Mouse (Mus musculus): ENCODE results near the gene BC030870. TPM values are rescaled to one million over a fixed set of nuclear protein-coding genes. Genes with fewer than 3 reads are reported as not detected.
"Not testable (repeated sequence)": the region's sequence is repeated elsewhere in the genome, so short reads cannot be mapped to it uniquely, and the experiment has no call there.

The BC030870 gene
- not detected in 2 replicates for total RNA-seq (2012; rRNA removed)

- no peak for TF ChIP-seq ZNF384 (IDR thresholded peaks at IDR 0.05; ENCODE audit: low read depth, low read length)
- TF ChIP-seq ZC3H11A (IDR thresholded peaks at IDR 0.05; ENCODE audit: borderline replicate concordance, low read depth, low read length), result no peak
- TF ChIP-seq MAFK (IDR thresholded peaks at IDR 0.05; ENCODE audit: insufficient read depth, low read depth, low read length), result no peak
- TF ChIP-seq CHD2 (IDR thresholded peaks at IDR 0.05; ENCODE audit: low read depth, low read length), result no peak
- no peak for TF ChIP-seq HCFC1 (IDR thresholded peaks at IDR 0.05; ENCODE audit: borderline replicate concordance, insufficient read depth, low read length)
- H3K27ac ChIP-seq (ENCODE audit: insufficient read depth, low read depth, low read length, poor library complexity, severe bottlenecking), result no peak within 1 kb of the TSS
- H3K4me1 ChIP-seq (ENCODE audit: control insufficient read depth in 2 of 2, insufficient read depth in 2 of 2, low read length in 2 of 2, poor library complexity in 1 of 2), result no peaks in the 10 kb centered on the region
- H3K36me3 ChIP-seq (ENCODE audit: control insufficient read depth, insufficient read depth, low read length, poor library complexity, severe bottlenecking), result no peaks in the 10 kb centered on the region
- no peak within 1 kb of the TSS for H3K9ac ChIP-seq (ENCODE audit: insufficient read depth, low read depth, low read length, poor library complexity, severe bottlenecking)
- H3K9me3 ChIP-seq (ENCODE audit: control insufficient read depth, insufficient read depth, low read depth, low read length), result no peaks in the 10 kb centered on the region
- DNase-seq (ENCODE audit: low read depth, low spot score), result no peak
- in situ Hi-C loops (cut with MboI; ENCODE audit: low sequenced_read_pairs in 2 of 2, unreplicated experiment in 2 of 2), result no loop called here
- no peak within 1 kb of the TSS for H3K4me3 ChIP-seq (ENCODE audit: insufficient read depth in 1 of 2, low read depth in 1 of 2, low read length in 2 of 2, poor library complexity in 1 of 2, severe bottlenecking in 1 of 2)
These were observed at the start of gene BC030870 for GRCm38 (mm10) chr8:65129199-65129788. BC030870 (minus strand) TSS chr8:65129563.

GRCm38 (mm10) chr8:65174746-65175476, 45.5 kb upstream of the BC030870 start:
- DNase-seq (ENCODE audit: low read depth, low spot score), result no peak
- Histone ChIP-seq H3K36me3 (ENCODE audit: control insufficient read depth, insufficient read depth, low read length, poor library complexity, severe bottlenecking) (no peaks in the 10 kb centered on the region), H3K9ac (ENCODE audit: insufficient read depth, low read depth, low read length, poor library complexity, severe bottlenecking) (no peak overlapping the region), H3K27ac (ENCODE audit: insufficient read depth, low read depth, low read length, poor library complexity, severe bottlenecking) (no peak overlapping the region), H3K9me3 (ENCODE audit: control insufficient read depth, insufficient read depth, low read depth, low read length) (no peaks in the 10 kb centered on the region), H3K4me1 (ENCODE audit: control insufficient read depth in 2 of 2, insufficient read depth in 2 of 2, low read length in 2 of 2, poor library complexity in 1 of 2) (no peaks in the 10 kb centered on the region), H3K4me3 (ENCODE audit: insufficient read depth in 1 of 2, low read depth in 1 of 2, low read length in 2 of 2, poor library complexity in 1 of 2, severe bottlenecking in 1 of 2) (no peak overlapping the region)
- in situ Hi-C loops (cut with MboI; ENCODE audit: low sequenced_read_pairs in 2 of 2, unreplicated experiment in 2 of 2), result loop anchor here in 1 of 2 experiments (25.0 kb wide), 1 partner anchor 1262 kb away; no protein-coding TSS in a partner anchor
- no peak for TF ChIP-seq HCFC1 (IDR thresholded peaks at IDR 0.05; ENCODE audit: borderline replicate concordance, insufficient read depth, low read length)
- TF ChIP-seq ZNF384 (IDR thresholded peaks at IDR 0.05; ENCODE audit: low read depth, low read length), result no peak
- no peak for TF ChIP-seq MAFK (IDR thresholded peaks at IDR 0.05; ENCODE audit: insufficient read depth, low read depth, low read length)
- TF ChIP-seq ZC3H11A (IDR thresholded peaks at IDR 0.05; ENCODE audit: borderline replicate concordance, low read depth, low read length), result no peak
- no peak for TF ChIP-seq CHD2 (IDR thresholded peaks at IDR 0.05; ENCODE audit: low read depth, low read length)

- no peak overlapping the region for H3K27ac ChIP-seq (ENCODE audit: insufficient read depth, low read depth, low read length, poor library complexity, severe bottlenecking)
- DNase-seq (ENCODE audit: low read depth, low spot score), result no peak
- no peaks in the 10 kb centered on the region for H3K9me3 ChIP-seq (ENCODE audit: control insufficient read depth, insufficient read depth, low read depth, low read length)
- no peak overlapping the region for H3K4me3 ChIP-seq (ENCODE audit: insufficient read depth in 1 of 2, low read depth in 1 of 2, low read length in 2 of 2, poor library complexity in 1 of 2, severe bottlenecking in 1 of 2)
- no peak for TF ChIP-seq CHD2 (IDR thresholded peaks at IDR 0.05; ENCODE audit: low read depth, low read length)
- TF ChIP-seq MAFK (IDR thresholded peaks at IDR 0.05; ENCODE audit: insufficient read depth, low read depth, low read length), result no peak
- TF ChIP-seq ZNF384 (IDR thresholded peaks at IDR 0.05; ENCODE audit: low read depth, low read length), result no peak
- TF ChIP-seq HCFC1 (IDR thresholded peaks at IDR 0.05; ENCODE audit: borderline replicate concordance, insufficient read depth, low read length), result no peak
- TF ChIP-seq ZC3H11A (IDR thresholded peaks at IDR 0.05; ENCODE audit: borderline replicate concordance, low read depth, low read length), result no peak
- no peaks in the 10 kb centered on the region for H3K4me1 ChIP-seq (ENCODE audit: control insufficient read depth in 2 of 2, insufficient read depth in 2 of 2, low read length in 2 of 2, poor library complexity in 1 of 2)
- H3K36me3 ChIP-seq (ENCODE audit: control insufficient read depth, insufficient read depth, low read length, poor library complexity, severe bottlenecking), result no peaks in the 10 kb centered on the region
- in situ Hi-C loops (cut with MboI; ENCODE audit: low sequenced_read_pairs in 2 of 2, unreplicated experiment in 2 of 2), result loop anchor here in 1 of 2 experiments (25.0 kb wide), 1 partner anchor 1268 kb away; no protein-coding TSS in a partner anchor
- H3K9ac ChIP-seq (ENCODE audit: insufficient read depth, low read depth, low read length, poor library complexity, severe bottlenecking), result no peak overlapping the region
These were observed 39.8 kb upstream of the BC030870 start for GRCm38 (mm10) chr8:65169184-65169583.

DNA sequence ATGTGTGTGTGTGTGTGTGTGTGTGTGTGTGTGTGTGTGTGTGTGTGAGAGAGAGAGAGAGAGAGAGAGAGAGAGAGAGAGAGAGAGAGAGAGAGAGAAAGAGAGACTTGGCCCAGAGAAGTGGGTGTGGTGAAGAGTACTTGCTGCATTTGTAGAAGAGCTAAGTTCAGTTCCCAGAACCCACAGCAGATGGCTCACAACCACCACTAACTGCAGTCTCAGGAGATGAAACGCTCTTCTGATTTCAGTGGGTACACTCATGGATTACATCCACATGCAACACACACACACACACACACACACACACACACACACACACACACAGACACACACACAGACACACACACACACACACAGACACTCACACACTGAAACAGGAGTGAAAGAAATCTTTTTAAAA, 31.3 kb upstream of the BC030870 start:
- in situ Hi-C loops (cut with MboI; ENCODE audit: low sequenced_read_pairs in 2 of 2, unreplicated experiment in 2 of 2), result loop anchor here in 1 of 2 experiments (25.0 kb wide), 1 partner anchor 1277 kb away; no protein-coding TSS in a partner anchor
- not testable (repeated sequence) for H3K4me3 ChIP-seq (ENCODE audit: insufficient read depth in 1 of 2, low read depth in 1 of 2, low read length in 2 of 2, poor library complexity in 1 of 2, severe bottlenecking in 1 of 2); DNase-seq (ENCODE audit: low read depth, low spot score); H3K9me3 ChIP-seq (ENCODE audit: control insufficient read depth, insufficient read depth, low read depth, low read length); H3K36me3 ChIP-seq (ENCODE audit: control insufficient read depth, insufficient read depth, low read length, poor library complexity, severe bottlenecking); H3K27ac ChIP-seq (ENCODE audit: insufficient read depth, low read depth, low read length, poor library complexity, severe bottlenecking); H3K4me1 ChIP-seq (ENCODE audit: control insufficient read depth in 2 of 2, insufficient read depth in 2 of 2, low read length in 2 of 2, poor library complexity in 1 of 2); H3K9ac ChIP-seq (ENCODE audit: insufficient read depth, low read depth, low read length, poor library complexity, severe bottlenecking)
- TF ChIP-seq ZC3H11A (IDR thresholded peaks at IDR 0.05; ENCODE audit: borderline replicate concordance, low read depth, low read length), result peak; percentile 48; the same call in 1 of the 2 replicates

Data from ES-E14 (cell line).